Mouse (Mus musculus): ENCODE results near the gene Camp.
A peak's percentile ranks its signal among the peaks of the same experiment; 100 is the strongest.

The Camp gene

DNA sequence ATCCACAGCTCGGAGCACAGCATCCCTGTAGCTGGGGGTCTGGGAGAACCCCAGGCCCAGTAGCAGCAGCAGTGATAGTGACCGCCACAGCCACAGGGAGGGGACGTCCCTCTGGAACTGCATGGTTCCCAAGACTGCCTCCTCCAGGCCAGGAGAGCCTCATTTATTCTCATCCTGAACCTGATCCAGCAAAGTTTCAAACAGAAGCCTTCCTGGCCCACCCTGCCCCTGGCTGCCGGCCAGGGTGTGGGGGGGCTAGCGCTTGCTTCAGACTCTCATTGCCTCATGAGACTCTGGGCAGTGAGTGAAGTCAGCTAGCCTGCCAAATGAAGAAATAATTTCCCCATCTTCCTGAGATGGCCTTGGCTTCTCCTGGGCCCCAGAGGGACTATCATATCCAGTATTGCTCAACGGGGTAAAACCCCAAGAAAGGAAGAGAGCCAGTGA lies at the start of gene Camp:
Gene Camp, minus strand, starts transcription at position 306 of the 447 bp plus-strand sequence.
- DNase-seq (ENCODE audit: low spot score), result no peak

DNA sequence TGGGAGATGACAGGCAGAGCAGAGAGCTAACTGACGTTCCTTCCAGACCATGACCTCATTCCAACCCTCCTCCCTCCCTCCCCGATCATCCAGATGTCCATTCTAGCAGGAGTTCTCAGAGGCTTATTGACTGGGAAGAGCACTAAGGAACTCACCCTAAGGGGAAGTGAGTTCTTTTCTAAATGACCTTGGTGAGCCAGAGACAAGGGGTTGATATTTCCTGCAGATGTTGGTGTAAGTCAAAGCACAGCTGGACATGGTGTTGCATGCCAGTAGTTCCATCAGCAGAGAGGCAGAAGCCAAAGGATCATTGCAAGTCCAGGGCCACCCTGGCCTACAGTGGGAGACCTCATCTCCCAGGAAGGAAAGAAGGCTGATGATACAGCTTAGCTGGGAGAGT lies 48.6 kb upstream of the Camp start:
- no peak for DNase-seq (ENCODE audit: low spot score)

DNA sequence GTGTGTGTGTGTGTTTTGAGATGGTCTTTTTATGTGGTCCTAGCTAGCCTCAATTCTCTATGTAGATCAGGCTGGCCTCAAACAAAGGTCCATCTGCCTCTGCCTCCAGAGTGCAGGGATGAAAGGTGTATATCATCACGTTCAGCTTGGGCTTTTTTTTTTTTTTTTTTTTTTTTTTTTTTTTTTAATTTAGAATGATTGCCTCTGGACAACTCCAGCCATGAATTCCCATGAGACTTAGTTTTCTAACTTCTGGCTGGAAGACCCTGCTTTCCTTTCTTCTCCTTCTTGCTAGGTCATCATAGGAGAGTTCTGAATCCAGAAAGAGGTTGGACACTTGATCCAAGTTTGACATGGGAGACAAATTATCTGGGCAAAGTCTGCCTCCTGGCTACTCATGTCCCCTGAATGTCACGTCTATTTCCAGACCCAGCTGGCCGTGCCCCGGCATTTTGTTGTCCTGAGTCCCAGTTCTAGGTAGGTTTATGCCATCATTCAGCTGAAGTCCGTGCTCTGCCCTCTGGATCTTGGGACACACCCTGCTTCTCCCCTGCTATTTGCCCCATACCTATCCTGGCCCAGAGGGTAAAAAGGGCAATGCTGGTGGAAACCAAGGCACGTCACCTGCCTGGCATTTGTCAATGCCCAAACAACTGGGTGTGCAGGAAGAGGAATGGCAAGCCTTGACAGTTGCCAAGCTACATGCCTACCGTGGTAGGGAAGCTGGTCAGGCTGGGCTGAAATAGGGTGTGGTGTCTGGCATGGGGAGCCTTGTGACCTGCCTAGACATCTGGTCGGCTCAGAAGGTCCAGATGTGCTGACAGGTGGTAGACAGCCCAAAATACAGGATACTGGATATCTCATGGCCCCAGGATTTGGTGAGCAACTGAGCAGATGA lies 47.1 kb upstream of the Camp start:
- DNase-seq (ENCODE audit: low spot score), result no peak

DNA sequence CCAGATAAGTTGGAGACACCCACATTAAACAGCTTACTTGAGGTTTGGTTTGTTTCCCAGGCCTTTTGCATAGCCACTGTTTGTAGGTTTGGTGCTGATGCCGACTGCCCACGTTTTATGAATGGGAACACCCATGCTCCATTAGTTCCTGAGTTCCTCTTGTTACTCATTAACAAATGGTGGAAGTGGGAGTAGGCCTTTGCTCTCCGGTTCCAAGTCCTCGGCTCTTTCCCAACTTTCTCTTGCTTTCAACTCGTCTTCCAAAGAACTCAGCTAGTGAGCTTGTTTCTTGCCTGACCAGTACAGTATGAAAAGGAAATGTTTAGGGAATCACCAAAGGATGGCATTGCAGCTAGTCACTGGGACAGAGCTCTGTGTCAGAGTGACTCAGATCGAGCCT lies 46.2 kb upstream of the Camp start:
- no peak for DNase-seq (ENCODE audit: low spot score)

DNA sequence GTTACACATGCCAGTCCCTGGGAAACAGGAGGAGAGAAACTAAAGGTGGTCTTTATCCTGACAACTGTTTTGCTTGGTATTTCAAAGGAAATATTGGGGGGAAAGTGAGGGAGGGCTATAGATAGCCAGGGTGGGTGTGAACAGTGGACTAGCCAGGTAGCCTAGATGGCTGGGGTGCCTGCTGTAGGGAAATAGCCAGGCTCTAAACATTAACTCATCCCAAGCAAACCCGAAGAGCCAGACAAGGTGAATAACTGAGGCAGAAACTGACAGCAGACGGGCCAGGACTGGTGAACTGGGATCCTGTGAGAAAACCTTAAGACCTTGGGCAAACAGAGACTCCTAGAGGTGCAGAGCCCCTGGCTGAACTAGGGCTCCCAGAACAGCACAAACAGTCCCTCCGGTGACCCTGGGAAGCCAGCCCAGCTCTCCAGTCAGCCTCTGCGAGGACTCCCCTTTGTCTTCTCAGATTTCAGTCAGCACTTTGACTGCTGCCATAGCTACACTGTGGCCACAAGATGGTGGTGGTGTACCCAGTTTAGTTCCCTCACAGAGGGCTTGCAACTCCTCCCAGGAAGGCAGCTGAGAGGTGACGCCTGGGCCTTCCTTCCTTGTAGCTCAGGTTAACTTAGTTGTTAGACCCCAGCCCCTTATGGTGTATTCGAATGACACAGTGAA lies 45.1 kb upstream of the Camp start:
- peak; percentile 59 for DNase-seq (ENCODE audit: low spot score)

DNA sequence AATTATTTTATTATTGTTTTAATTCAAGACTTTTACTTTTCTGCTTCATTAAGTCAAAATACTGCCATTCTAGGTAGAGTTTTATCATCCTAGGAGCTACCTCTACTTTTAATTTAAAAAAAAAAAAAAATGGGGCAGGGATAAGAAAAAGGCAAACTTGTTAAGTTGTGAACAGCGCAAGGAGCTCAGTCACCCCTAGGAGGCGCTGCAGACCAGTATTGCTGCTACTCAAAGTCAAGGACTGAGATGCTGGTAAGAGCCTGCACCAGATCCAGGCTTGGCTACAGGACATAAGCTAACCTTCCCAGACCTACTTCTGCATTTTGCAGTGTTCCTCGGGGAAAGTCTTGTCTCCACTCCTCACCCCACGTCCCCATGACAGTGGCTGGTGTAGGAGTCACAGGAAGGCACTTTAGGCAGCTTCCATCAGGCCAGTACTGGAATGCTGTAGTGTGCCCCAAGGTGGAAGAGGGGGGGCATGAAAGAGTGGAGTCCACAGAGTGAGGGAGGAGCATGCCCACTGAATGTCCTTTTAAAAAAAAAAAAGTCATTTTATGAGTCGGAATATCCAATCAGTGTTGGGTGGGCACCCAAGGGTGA lies 43.3 kb upstream of the Camp start:
- DNase-seq (ENCODE audit: low spot score), result peak; percentile 63

DNA sequence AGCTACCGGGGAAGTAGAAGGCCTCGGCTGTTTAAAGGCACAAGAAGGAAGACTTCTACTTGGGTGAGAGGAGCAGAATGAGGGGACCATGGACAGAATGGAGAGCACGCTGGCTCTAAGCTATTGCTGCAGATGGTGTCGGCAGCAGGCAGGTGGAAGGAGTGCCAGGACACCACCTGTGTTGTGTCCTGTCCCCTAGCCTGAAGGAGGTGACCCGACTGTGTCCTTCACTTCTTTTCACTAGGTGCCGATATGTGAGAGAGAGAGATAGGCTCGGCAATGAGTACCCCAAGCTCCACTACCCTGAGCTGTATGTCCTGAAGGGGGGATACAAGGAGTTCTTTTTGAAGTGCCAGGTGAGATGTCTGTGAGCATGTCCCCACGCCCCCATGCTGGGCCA lies 42.1 kb upstream of the Camp start:
- no peak for DNase-seq (ENCODE audit: low spot score)

DNA sequence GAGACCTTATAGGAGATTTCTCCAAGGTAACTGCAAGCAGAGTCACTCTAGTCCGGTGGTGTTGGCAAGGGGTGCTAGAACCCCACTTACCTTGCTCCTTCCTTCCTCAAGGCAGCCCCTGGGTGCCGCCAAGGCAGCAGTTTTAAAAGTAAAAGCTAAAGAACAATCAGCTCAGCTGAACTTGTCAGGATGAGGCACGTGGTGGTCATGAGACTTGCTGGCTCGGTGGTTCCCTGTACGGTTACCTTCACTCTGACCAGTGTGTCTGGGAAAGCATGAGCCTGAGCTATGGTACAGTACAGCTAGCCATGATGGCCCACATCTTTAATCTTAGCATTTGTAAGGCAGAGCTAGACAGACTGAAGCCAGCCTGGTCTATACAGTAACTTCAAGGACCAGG lies 37.9 kb upstream of the Camp start:
- no peak for DNase-seq (ENCODE audit: low spot score)

DNA sequence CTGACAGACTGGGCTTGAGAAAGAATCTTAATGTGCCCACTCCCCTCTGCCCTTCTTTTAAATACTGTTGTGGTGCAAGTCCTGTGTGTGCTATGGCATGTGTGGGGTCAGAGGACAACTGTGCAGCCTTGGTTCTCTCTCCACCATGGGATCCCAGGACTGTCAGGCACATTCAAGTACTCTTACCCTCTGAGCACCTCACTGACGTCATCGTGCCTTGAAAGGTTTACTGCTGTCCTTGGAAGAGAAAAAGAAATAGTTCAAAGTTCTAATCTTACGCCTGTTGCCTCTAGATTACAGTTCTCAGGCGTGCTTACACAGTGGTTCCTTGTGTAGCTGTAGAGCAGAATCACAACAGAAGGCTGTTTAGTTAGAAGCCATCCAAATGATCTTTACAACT lies 36.8 kb upstream of the Camp start:
- no peak for DNase-seq (ENCODE audit: low spot score)

DNA sequence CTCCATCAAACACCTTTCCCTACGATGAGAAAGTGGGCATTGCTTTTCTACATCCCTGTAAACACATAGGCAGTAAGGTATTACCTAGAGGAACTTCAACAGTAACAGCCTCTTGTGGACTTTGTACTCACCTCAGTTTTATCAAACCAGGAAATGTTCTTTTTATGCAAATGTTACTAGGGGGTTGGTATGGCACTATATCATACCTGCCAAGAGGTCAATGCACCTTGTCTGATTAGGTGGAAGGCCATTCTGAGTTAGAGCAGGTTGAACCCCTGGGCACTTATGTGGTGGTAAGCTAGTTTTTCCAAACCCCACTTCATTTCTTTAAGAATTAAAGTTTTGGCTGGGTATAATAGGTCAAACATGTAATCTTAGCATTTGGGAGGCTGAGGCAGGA lies 29.9 kb upstream of the Camp start:
- no peak for DNase-seq (ENCODE audit: low spot score)

DNA sequence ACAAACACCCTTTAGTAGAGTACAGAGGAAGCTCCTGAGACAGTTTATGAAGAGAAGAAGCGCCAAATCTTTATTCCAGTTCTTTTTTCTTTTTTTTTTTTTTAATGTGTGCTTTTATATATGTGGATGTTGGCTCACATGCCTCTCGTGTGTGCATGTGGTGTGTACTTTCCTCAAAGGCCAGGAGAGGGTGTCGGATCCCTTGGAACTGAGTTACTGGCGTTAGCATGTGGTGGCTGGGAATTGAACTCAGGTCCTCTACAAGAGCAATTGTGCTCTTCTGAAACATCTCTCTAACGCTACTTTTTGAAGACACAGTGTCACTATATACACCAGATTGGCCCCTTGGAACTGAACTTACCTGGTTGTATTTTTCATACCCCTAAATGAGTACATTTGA lies 28.2 kb upstream of the Camp start:
- DNase-seq (ENCODE audit: low spot score), result no peak

DNA sequence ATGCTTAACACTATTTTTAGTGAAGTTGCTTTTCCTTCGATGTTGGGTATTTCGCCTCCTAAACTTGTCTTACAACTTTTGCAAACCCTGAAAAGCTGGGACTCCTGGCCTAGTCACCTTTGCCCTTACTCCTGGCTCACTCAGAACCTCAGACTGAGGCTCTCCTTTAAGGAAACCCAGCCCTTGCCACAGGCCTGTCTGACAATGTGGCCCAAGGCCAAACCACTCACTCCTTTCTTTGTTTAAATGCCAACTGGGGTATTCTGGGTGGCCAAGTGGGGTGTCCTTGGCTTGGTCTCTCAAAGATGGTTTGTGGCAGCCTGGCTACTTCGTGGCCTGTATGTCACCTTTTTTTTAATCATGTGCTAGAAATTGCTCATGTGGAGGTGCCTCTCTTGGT lies 27.3 kb upstream of the Camp start:
- no peak for DNase-seq (ENCODE audit: low spot score)

DNA sequence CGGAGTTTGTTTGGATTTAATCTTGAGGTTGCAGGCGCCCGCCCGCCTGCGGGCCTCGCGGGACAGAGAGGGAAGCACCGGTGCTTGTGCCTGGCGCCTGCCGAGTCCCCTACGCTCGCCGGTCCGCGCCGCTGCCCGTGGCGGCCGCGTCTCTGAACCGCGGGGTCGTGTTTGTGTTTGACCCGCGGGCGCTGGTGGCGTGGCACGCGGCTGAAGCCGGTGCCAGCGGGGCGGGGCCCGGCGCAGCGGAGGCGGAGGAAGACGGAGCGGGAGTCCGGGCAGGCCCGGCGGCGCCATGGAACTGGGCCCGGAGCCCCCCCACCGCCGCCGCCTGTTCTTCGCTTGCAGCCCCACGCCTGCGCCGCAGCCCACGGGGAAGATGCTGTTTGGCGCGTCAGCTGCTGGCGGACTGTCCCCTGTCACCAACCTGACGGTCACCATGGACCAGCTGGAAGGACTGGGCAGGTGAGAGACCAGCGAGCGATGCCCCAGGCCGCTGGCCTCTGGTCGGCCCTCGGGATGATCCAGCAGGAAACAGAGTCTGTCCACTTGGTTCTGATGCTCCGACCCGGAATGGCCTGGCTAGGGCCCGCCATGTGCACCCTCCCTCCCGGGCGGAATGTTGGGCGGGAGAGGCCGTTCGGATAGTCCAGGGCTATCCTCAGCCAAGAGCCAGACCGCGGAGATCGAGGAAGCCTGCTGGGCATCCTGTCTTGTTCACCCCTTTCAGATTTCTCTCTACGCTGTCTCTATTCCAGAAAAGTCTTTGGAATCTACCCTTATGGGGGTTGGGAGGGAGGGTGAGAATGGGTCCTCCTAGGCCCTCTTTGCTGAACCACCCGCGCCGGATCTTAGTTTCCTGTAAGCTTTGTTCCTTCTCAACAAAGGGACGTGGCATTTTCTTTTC lies 26.5 kb upstream of the Camp start:
- no peak for DNase-seq (ENCODE audit: low spot score)

DNA sequence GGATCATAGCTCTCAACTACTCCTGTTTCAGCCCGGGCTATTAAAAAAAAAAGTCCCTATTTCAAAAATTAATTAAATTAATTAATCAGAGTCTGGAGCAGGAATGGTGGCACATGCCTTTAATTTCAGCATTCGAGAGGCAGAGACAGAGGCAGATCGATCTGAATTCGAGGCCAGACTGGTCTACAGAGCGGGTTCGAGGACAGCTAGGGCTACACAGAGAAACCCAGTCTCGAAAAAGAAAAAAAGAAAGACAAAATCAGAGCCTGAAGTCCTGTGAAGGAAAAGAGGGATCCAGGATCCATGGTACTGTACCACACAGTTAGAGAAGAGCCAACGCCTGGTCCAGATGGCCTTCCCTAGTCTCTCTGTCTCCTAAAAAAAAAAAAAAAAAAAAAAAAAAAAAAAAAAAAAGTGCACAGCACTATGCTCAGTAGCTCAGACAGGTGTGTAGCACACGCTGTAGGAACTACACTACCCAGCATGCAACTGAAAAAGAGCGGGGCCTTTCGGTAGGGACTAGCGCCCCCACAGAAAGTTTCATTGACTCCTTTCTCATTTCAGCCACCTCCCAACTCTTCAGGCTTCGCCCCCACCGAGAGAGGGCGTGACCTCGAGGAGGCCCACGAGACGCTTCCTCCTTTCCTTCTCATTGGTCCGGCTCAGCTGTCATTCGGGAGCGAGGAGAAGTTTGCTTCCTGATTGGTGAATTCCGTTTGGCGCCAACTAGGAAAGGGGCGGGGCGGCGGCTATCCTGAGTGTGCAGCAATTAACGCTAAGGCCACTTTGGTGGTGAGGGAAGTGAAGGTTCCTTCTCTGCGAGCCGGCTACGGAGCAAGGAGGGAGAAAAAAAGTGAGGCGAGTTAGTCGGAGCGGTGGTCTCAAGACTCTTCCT lies 25.6 kb upstream of the Camp start, which contains the start of gene Cdc25a:
Gene Cdc25a, plus strand, starts transcription at position 783 of the 895 bp plus-strand sequence.
- DNase-seq (ENCODE audit: low spot score), result peak; percentile 96

DNA sequence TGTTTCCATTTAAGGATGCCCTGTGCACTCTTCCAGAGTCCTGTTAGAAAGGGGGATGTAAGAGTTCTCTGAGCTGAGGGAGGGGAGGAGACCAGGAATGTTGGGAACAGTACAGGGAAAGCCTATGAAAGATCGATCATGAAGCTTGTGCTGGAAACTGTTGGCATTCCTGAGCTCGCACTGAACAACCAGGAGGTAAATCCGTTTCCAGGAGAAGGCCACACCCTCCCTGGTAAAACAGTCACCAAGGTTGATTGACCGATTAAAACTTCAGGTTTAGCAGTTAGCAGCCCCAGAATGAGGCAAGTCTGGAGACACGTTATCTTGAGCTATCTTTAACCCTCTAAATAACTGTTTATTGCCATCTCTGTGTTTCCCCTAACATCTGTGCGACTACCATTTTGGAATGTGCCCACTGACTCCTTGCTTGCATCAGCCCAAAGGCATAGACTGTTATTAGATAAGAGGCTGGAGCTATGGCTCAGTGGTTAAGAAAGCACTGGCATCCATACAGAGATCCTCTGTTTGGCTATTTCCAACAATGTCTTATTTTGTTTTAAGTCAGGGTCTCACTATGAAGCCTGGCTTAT lies 21.7 kb upstream of the Camp start:
- no peak for DNase-seq (ENCODE audit: low spot score)

DNA sequence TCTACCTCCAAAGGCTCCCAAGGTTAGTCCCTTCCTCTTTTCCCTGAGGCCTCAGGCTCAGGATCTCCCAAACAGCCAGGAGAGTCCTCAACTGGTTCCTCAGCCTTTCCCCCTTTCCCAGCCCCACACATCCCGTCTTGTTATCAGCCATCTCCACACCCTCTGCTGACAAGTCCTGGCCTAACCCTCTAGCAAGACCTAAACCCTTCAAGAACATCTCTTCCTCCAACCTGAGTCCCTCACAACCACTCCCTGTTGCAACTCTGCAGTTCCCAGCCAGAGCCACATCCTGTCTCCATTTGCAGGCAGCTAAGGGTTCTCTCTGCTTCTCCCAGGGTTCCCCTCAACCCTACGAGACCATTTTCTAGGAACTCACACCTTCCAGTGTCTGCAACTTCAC lies 16.8 kb upstream of the Camp start:
- DNase-seq (ENCODE audit: low spot score), result no peak

DNA sequence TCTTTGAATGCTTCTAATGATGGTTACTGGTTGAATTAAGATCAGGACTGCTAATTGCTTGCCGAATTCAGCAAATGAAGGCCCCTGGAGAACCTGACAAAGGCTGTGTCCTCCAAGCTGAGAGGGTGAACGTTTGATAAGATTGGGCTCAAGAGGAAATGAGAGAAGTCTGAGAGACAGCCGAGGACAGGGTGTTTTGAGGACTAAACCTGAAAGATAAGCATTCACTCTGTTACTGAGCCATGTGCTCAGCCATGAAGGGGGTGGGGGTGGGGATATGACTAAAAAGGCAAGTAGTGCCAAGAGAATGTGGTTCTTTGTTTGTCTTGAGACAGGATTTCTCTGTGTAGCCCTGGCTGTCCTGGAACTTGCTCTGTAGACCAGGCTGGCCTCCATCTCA lies 13.7 kb upstream of the Camp start:
- no peak for DNase-seq (ENCODE audit: low spot score)

DNA sequence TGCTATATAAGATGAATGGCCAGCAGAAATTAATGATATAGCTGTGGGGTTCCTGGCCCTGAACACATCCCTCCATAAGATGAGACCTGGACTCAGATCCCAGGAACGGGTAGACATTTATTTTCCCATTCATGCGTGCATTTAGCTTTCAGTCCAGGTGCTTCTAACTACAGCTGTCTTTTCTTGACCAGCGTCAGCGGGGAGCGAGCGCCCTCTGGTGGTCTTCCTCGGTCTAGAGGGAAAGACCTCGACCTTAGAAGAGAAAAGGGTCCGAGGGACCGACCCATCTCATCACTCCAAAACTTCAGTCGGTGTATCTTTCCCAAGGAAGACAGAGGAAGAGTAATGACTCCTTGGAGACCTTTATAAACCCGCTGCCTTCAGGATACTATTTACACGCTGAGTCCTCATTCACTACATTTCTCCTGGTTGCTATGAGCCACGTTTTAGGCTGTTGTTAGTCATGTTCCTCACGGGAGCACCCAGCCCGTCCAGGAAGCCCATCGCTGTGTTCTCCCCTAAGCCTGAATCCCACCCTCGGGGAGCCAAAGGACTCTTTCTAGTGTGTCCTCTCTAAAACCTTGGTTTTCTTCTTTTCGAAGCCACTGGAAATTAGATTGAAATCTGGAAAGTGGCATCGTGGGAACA lies 13.1 kb upstream of the Camp start:
- DNase-seq (ENCODE audit: low spot score), result no peak

DNA sequence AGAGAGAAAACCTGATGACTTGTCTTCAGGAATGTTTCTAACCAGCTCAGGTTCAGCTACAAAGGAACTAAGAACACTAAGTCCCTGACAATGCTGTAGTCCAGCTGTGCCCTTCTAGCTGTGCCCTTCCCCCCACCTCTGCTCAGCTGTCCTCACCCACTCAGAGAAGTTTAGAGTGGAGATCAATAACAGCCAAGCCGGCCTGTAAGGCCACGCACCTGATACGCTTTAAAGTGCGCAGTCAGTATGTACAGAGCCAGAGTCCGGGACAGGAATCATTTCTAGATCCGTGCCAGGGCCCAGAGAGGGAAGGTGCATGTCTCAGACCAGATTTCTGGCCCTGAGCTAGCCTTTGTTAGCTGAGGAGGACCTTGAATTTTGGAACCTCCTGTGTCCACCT lies 6.5 kb upstream of the Camp start:
- DNase-seq (ENCODE audit: low spot score), result no peak

DNA sequence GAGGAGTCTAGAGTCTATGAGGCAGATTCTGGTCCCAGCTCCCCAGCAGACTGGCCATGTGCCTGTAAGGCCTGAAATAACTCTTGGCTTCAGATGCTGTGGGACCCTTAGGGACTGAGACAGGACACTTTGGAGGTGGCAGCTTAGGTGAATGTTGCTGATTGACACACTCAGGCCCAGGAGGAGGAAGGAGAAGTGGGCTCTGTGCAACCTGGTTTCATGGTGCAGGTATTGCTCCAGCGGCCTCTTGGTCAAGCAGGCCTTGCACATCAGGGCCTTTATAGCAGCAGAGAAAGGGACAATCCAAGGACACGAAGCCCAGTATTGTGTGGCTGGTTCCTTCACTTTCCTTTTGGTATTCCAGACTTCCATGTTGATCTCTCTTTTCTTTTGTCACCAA lies 4.9 kb upstream of the Camp start:
- no peak for DNase-seq (ENCODE audit: low spot score)

Data from left cerebral cortex, adult 11 months (tissue).